Mouse (Mus musculus): Measurements from ENCODE around the gene Myh6. TPM values are rescaled to one million over a fixed set of nuclear protein-coding genes. Genes with fewer than 3 reads are reported as not detected.

Gene Myh6
- polyA plus RNA-seq, 1 experiment = not detected

- TF ChIP-seq GATA1 (IDR thresholded peaks at IDR 0.05; ENCODE audit: low read length) (no peak), TAL1 (IDR thresholded peaks at IDR 0.05; ENCODE audit: low read length) (no peak)
- Histone ChIP-seq H3K4me1 (ENCODE audit: control insufficient read depth) (peaks cover 12% of the 10 kb centered on the region), H3K27me3 (ENCODE audit: control insufficient read depth) (peaks cover 55% of the 10 kb centered on the region), H3K36me3 (ENCODE audit: control insufficient read depth) (no peaks in the 10 kb centered on the region), H3K4me3 (replicated peaks) (no peak overlapping the region), H3K9me3 (ENCODE audit: control insufficient read depth, low read length) (peaks cover 2% of the 10 kb centered on the region; the same call in 1 of the 2 replicates)
Measured at GRCm38 (mm10) chr14:54929801-54930200, 36.9 kb downstream of the Myh6 start.

- peaks cover 2% of the 10 kb centered on the region; the same call in 1 of the 2 replicates for H3K9me3 ChIP-seq (ENCODE audit: control insufficient read depth, low read length)
- H3K4me1 ChIP-seq (ENCODE audit: control insufficient read depth) = peaks cover 21% of the 10 kb centered on the region
- TF ChIP-seq TAL1 (IDR thresholded peaks at IDR 0.05; ENCODE audit: low read length) = no peak
- no peak for TF ChIP-seq GATA1 (IDR thresholded peaks at IDR 0.05; ENCODE audit: low read length)
- H3K4me3 ChIP-seq (replicated peaks) = no peak overlapping the region
- no peaks in the 10 kb centered on the region for H3K36me3 ChIP-seq (ENCODE audit: control insufficient read depth)
- H3K27me3 ChIP-seq (ENCODE audit: control insufficient read depth) = peaks cover 67% of the 10 kb centered on the region
Measured at GRCm38 (mm10) chr14:54927296-54927695, 39.4 kb downstream of the Myh6 start.

- H3K9me3 ChIP-seq (ENCODE audit: control insufficient read depth, low read length) = peaks cover 2% of the 10 kb centered on the region; the same call in 1 of the 2 replicates
- peaks cover 21% of the 10 kb centered on the region for H3K4me1 ChIP-seq (ENCODE audit: control insufficient read depth)
- H3K36me3 ChIP-seq (ENCODE audit: control insufficient read depth) = no peaks in the 10 kb centered on the region
- peaks cover 67% of the 10 kb centered on the region for H3K27me3 ChIP-seq (ENCODE audit: control insufficient read depth)
- no peak overlapping the region for H3K4me3 ChIP-seq (replicated peaks)
- no peak for TF ChIP-seq GATA1 (IDR thresholded peaks at IDR 0.05; ENCODE audit: low read length)
- no peak for TF ChIP-seq TAL1 (IDR thresholded peaks at IDR 0.05; ENCODE audit: low read length)
Measured at GRCm38 (mm10) chr14:54926401-54927158, 40.1 kb downstream of the Myh6 start.

DNA sequence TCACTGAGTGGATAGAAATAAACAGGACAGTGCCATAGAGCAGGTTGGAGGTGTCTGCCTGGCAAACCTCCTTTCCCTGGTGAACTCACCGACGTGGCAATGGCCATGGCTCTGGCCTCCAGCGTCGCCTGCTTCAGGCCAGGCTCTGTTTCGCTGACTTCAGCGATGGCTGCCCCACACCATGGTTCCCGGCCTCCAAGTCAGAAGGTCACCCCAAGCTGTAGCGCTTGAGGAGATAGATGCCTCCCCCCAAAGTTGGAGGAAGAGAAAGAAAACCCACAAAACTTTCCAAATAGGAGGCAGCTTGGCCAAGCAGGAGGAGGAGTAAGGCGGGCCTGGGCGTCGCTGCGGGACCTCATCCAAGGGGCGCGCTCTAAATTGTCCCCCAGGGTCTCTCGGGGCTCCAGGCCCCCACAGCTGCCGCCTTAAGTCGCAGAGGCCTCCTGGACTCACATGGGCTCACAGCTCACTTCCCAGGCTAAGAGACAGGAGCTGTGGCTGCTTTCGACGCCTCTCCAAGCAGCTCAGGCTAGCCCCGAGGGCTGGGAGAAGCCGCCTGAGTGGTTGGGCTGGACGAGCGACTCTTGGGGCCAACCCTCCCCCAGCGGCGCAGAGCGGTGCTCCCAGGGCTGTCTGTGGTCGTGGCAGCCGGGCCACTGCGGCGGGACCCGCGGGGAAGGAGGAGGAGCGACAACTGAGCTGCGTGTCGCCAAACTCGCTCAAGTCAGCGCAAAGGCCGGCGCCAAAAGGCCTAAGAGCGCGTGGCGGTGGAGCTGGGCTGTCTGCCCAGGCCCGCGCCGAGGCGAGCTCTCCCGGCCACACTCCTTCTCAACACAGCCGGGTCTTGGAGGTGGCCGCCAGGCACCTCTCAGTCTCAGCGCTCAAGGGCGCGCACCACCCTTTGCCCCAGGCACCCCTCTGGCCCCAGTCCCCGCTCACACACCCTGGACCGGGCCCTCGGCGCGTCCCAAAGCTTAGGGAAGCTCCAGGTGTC, 41.1 kb downstream of the Myh6 start, which contains the start of gene Efs:
Efs (minus strand) TSS at position 778 of the 994 bp plus-strand sequence.
- Histone ChIP-seq H3K9me3 (ENCODE audit: control insufficient read depth, low read length) (peaks cover 10% of the 10 kb centered on the region), H3K4me3 (replicated peaks) (no peak within 1 kb of the TSS), H3K4me1 (ENCODE audit: control insufficient read depth) (peaks cover 21% of the 10 kb centered on the region), H3K27me3 (ENCODE audit: control insufficient read depth) (peaks cover 69% of the 10 kb centered on the region), H3K36me3 (ENCODE audit: control insufficient read depth) (no peaks in the 10 kb centered on the region)
- TF ChIP-seq TAL1 (IDR thresholded peaks at IDR 0.05; ENCODE audit: low read length) (no peak), GATA1 (IDR thresholded peaks at IDR 0.05; ENCODE audit: low read length) (no peak)

DNA sequence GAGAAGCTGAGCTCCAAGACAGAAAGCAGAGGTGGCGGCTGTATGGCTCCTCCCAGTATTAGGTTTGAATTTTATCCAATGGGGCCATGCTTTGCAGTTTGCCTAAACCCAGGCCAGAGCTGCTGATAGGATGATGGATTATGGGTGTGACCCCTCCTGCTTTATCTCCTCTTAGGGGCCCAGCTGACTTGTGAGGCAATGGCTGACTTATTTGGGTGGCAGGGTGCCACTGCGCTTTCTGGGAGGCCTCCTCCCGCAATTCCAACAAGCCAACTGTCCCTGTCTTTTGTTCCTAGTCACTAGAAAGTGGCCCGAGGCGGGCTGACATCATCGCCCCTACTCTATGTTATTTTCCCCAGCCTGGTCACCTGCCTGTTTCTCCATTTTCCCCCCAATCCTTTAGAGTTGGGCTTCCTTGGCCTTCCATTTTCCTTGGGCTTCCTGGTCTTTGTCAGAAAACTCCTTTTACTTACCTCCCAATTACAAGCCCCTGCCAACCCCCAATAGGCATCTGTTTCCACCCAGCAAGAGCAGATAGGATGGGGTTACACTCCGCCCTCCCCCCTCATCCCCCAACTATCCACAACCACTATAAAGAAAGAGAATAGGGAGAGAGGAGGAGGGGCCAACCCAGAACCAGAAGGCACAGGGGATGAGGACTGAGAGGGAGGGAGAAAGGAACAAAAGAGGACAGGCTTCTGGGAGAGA, 41.9 kb downstream of the Myh6 start:
- no peaks in the 10 kb centered on the region for H3K36me3 ChIP-seq (ENCODE audit: control insufficient read depth)
- peaks cover 21% of the 10 kb centered on the region for H3K4me1 ChIP-seq (ENCODE audit: control insufficient read depth)
- no peak for TF ChIP-seq GATA1 (IDR thresholded peaks at IDR 0.05; ENCODE audit: low read length)
- TF ChIP-seq TAL1 (IDR thresholded peaks at IDR 0.05; ENCODE audit: low read length) = no peak
- peaks cover 10% of the 10 kb centered on the region for H3K9me3 ChIP-seq (ENCODE audit: control insufficient read depth, low read length)
- H3K4me3 ChIP-seq (replicated peaks) = peak overlapping the region; percentile 19
- peaks cover 63% of the 10 kb centered on the region for H3K27me3 ChIP-seq (ENCODE audit: control insufficient read depth)

GRCm38 (mm10) chr14:54920076-54920685, 46.5 kb downstream of the Myh6 start:
- H3K27me3 ChIP-seq (ENCODE audit: control insufficient read depth) = peaks cover 18% of the 10 kb centered on the region
- no peaks in the 10 kb centered on the region for H3K36me3 ChIP-seq (ENCODE audit: control insufficient read depth)

DNA sequence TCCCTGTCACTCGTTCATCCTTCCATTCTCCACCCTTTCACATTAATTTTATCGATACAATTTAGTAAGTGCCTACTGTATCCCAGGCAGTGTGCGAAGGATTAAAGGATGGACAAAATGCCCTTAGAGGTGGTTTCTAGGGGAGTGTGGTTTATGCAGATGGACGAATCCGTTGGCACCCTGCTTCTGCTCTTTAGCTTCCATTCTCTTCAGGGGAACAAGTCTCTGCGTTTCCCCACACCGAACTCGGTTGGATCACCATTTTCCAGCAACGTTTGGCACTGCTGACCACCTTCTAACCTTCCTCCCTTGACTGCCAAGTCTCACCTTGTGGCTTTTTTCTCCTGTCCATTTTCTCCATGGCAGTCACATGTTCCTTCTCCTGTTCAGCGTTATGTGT, 53.4 kb downstream of the Myh6 start:
- Histone ChIP-seq H3K4me1 (ENCODE audit: control insufficient read depth) (no peaks in the 10 kb centered on the region), H3K36me3 (ENCODE audit: control insufficient read depth) (no peaks in the 10 kb centered on the region), H3K27me3 (ENCODE audit: control insufficient read depth) (peaks cover 47% of the 10 kb centered on the region), H3K9me3 (ENCODE audit: control insufficient read depth, low read length) (peaks cover 4% of the 10 kb centered on the region; the same call in 1 of the 2 replicates), H3K4me3 (replicated peaks) (no peak overlapping the region)
- no peak for TF ChIP-seq GATA1 (IDR thresholded peaks at IDR 0.05; ENCODE audit: low read length)
- no peak for TF ChIP-seq TAL1 (IDR thresholded peaks at IDR 0.05; ENCODE audit: low read length)

More at GRCm38 (mm10) chr14:54920076-54920685, 46.5 kb downstream of the Myh6 start:
- H3K4me1 ChIP-seq (ENCODE audit: control insufficient read depth) = peaks cover 13% of the 10 kb centered on the region
- H3K9me3 ChIP-seq (ENCODE audit: control insufficient read depth, low read length) = peaks cover 8% of the 10 kb centered on the region
- no peak for TF ChIP-seq GATA1 (IDR thresholded peaks at IDR 0.05; ENCODE audit: low read length)
- TF ChIP-seq TAL1 (IDR thresholded peaks at IDR 0.05; ENCODE audit: low read length) = no peak
- H3K4me3 ChIP-seq (replicated peaks) = no peak overlapping the region

DNA sequence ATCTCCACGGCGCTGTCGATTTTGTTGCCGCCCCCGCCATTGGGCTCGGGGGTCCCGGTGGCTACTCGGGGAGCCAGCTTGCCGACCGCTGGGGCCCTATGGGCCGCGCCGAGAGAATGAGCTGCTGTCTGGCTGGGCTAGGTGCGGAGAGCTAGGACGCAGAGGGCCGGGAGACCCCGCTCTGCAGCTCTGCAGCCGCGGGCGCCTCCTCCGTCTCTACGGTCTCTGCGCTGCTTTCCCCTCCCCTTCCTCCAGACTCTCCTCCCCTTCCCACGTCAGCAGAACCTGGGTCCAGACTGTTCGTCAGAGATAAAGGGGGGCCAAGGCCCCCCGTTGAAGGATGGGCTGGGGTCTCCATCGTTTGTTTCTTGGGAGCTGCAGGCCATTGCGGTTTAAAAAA, 53.8 kb downstream of the Myh6 start, which contains the start of gene Slc22a17:
Slc22a17 (minus strand) TSS at position 247 of the 400 bp plus-strand sequence.
- H3K4me1 ChIP-seq (ENCODE audit: control insufficient read depth) = no peaks in the 10 kb centered on the region
- H3K27me3 ChIP-seq (ENCODE audit: control insufficient read depth) = peaks cover 47% of the 10 kb centered on the region
- H3K9me3 ChIP-seq (ENCODE audit: control insufficient read depth, low read length) = peaks cover 4% of the 10 kb centered on the region; the same call in 1 of the 2 replicates
- peak within 1 kb of the TSS; percentile 50 for H3K4me3 ChIP-seq (replicated peaks)
- no peaks in the 10 kb centered on the region for H3K36me3 ChIP-seq (ENCODE audit: control insufficient read depth)
- TF ChIP-seq TAL1 (IDR thresholded peaks at IDR 0.05; ENCODE audit: low read length) (no peak), GATA1 (IDR thresholded peaks at IDR 0.05; ENCODE audit: low read length) (no peak)
